Mouse (Mus musculus) hindbrain, embryonic 14.5 days (tissue): ENCODE data around the gene Rack1. TPM values are rescaled to one million over a fixed set of nuclear protein-coding genes. Genes with fewer than 3 reads are reported as not detected.
A peak's percentile ranks its signal among the peaks of the same experiment; 100 is the strongest.

ENCODE experiments used
- ATAC-seq: fragments of 200-750 bp; cut with Nextera tagmentation; 2 replicates; pipeline ENCODE4 v1.8.0; 2017; ENCODE audit warnings: moderate number of reproducible peaks, mild to moderate bottlenecking, moderate TSS enrichment, moderate library complexity; ENCODE audit not compliant: low FRiP score
- DNase-seq: peaks from one replicate; pipeline ENCODE4 v3.0.0-alpha.2; 2015; ENCODE audit warnings: low spot score
- H3K27ac ChIP-seq: fragments of 300-500 bp; sonication (generic); 2 replicates; pipeline ENCODE4 v1.5.1; 2014; ENCODE audit warnings: mild to moderate bottlenecking, moderate library complexity
- H3K27me3 ChIP-seq: fragments of 300-500 bp; sonication (generic); 2 replicates; pipeline ENCODE4 v1.6.1; 2014; ENCODE audit warnings: mild to moderate bottlenecking, low read length, mixed read lengths; ENCODE audit not compliant: control insufficient read depth, insufficient read depth
- H3K36me3 ChIP-seq: fragments of 300-500 bp; sonication (generic); replicated peaks from 2 replicates; pipeline ENCODE4 v1.6.1; 2014; ENCODE audit not compliant: control insufficient read depth, insufficient read depth
- H3K4me1 ChIP-seq: fragments of 300-500 bp; sonication (generic); replicated peaks from 2 replicates; pipeline ENCODE4 v1.6.1; 2014; ENCODE audit warnings: antibody characterized with exemption, low read length, mixed read lengths; ENCODE audit not compliant: control insufficient read depth, insufficient read depth
- H3K4me2 ChIP-seq: fragments of 300-500 bp; sonication (generic); replicated peaks from 2 replicates; pipeline ENCODE4 v1.6.1; 2014; ENCODE audit warnings: mild to moderate bottlenecking, moderate library complexity
- H3K4me3 ChIP-seq: fragments of 300-500 bp; sonication (generic); replicated peaks from 2 replicates; pipeline ENCODE4 v1.5.1; 2014; ENCODE audit warnings: mild to moderate bottlenecking, low read length
- H3K9ac ChIP-seq: fragments of 300-500 bp; sonication (generic); 2 replicates; pipeline ENCODE4 v1.6.1; 2014
- H3K9me3 ChIP-seq: fragments of 300-500 bp; sonication (generic); 2 replicates; pipeline ENCODE4 v1.6.1; 2016; ENCODE audit warnings: low read length; ENCODE audit not compliant: control insufficient read depth
- WGBS: fragments of 180-500 bp; shearing (Covaris S2); extraction: QIAGEN DNeasy Blood & Tissue Kit; methylation state at CpG from one replicate; pipeline ENCODE4 v1.1.7; 2014; 5-methylcytosine and 5-hydroxymethylcytosine counted together
- polyA plus RNA-seq: library from polyadenylated mRNA; unstranded; fragments of >200 nt; fragmentation: Nextera tagmentation; extraction: Ambion mirVana; gene quantifications from 2 replicates; pipeline ENCODE4 v1.2.1, GENCODE M21; 2014

The Rack1 gene
- polyA plus RNA-seq, 1 experiment from 2014 or later = 454 TPM

GRCm38 (mm10) chr11:48776664-48777063, 23.5 kb upstream of the Rack1 start:
- 46% methylated on average over 9 of the region's 9 CpGs for WGBS
- Histone ChIP-seq H3K27ac (no peak overlapping the region), H3K9me3 (no peaks in the 10 kb centered on the region), H3K9ac (no peak overlapping the region), H3K4me3 (no peak overlapping the region), H3K4me2 (no peak overlapping the region), H3K36me3 (no peaks in the 10 kb centered on the region), H3K27me3 (no peaks in the 10 kb centered on the region), H3K4me1 (no peaks in the 10 kb centered on the region)
- no peak for DNase-seq
- ATAC-seq = no peak

DNA sequence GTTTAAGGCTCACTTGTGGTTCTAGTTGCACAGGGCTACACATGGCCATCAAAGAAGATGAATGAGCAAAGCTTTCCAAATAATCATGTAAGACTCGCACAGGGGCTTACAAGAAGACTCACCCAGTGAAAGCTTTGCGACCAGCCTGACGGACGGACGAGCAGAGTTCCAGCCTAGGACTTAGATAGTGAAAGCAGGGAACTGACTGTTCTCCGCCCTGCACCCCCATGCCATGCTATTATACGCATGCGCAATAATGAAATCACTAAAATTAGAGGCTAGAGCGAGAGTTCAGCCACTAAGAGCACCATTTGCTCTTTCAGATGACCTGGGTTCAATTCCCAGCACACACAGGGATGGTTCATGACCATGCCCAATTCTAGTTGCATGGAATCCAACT, 22.8 kb upstream of the Rack1 start:
- no peak overlapping the region for H3K4me3 ChIP-seq
- no peak for ATAC-seq

GRCm38 (mm10) chr11:48779450-48779849, 20.7 kb upstream of the Rack1 start:
- Histone ChIP-seq H3K4me3 (no peak overlapping the region), H3K36me3 (no peaks in the 10 kb centered on the region), H3K9ac (no peak overlapping the region), H3K9me3 (no peaks in the 10 kb centered on the region), H3K4me1 (no peaks in the 10 kb centered on the region), H3K27me3 (no peaks in the 10 kb centered on the region), H3K4me2 (no peak overlapping the region), H3K27ac (no peak overlapping the region)
- DNase-seq (no peak), ATAC-seq (no peak)
- WGBS = 34% methylated on average over 7 of the region's 7 CpGs

More for the DNA sequence above, 22.8 kb upstream of the Rack1 start:
- no peaks in the 10 kb centered on the region for H3K9me3 ChIP-seq
- no peaks in the 10 kb centered on the region for H3K27me3 ChIP-seq
- no peaks in the 10 kb centered on the region for H3K36me3 ChIP-seq
- H3K27ac ChIP-seq = no peak overlapping the region
- WGBS = 92% methylated on average over 9 of the region's 9 CpGs
- no peak overlapping the region for H3K4me2 ChIP-seq
- H3K4me1 ChIP-seq = no peaks in the 10 kb centered on the region
- H3K9ac ChIP-seq = no peak overlapping the region
- no peak for DNase-seq

- Histone ChIP-seq H3K9ac (no peak overlapping the region), H3K4me2 (no peak overlapping the region), H3K27ac (no peak overlapping the region), H3K4me1 (no peaks in the 10 kb centered on the region), H3K4me3 (no peak overlapping the region), H3K9me3 (no peaks in the 10 kb centered on the region), H3K36me3 (no peaks in the 10 kb centered on the region), H3K27me3 (no peaks in the 10 kb centered on the region)
- DNase-seq (no peak), ATAC-seq (no peak)
- WGBS = 83% methylated on average over 4 of the region's 4 CpGs
These were observed 17.9 kb upstream of the Rack1 start for GRCm38 (mm10) chr11:48782243-48782642.

GRCm38 (mm10) chr11:48787455-48788211, 12.5 kb upstream of the Rack1 start:
- Histone ChIP-seq H3K27me3 (no peaks in the 10 kb centered on the region), H3K9me3 (no peaks in the 10 kb centered on the region), H3K4me1 (no peaks in the 10 kb centered on the region), H3K4me2 (peak overlapping the region; percentile 64), H3K9ac (peak overlapping the region; percentile 65; the same call in 1 of the 2 replicates), H3K4me3 (peak overlapping the region; percentile 39), H3K27ac (0 out of 2 replicates have a peak overlapping the region, but pooled peaks have one; percentile 32), H3K36me3 (no peaks in the 10 kb centered on the region)
- peak; percentile 75 for ATAC-seq
- peak; percentile 46 for DNase-seq
- 51% methylated on average over 10 of the region's 10 CpGs for WGBS

DNA sequence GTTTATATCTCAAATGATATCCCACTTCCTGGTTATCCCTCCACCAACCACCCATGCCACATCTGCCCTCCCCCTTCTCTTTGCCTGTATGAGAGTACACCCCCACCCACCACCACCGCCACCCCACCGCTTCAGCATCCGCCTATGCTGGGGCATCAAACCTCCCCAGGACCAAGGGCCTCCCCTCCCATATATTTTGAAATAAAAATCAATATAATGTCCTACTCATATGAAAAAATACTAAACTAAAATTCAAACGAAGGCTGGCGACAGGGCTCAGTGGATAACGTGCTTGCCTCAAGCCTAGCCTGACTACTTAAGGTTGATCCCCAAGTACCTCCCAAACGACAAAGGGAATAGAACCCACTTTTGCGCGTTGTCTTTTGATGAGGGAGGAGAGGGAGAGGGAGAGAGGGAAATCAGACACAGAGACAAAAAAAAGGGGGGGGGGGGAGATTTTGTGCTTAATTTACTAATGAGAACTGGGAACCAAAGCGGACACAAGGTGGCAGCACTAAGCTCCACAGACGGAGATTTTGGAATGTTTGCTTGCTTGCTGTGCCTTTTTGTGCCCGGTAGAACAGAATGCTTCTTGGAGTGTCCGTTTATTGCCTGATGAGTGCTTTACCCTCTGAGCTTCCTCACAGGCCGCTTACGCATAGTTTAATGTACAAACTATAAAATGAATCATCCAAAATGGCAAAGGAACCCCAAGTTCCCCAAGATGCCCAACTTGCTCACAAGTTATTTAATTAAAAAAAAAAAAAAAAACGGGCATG, 11.6 kb upstream of the Rack1 start:
- H3K27ac ChIP-seq = peak overlapping the region; percentile 32; the same call in 1 of the 2 replicates
- ATAC-seq = peak; percentile 87
- 5% methylated on average over 16 of the region's 16 CpGs for WGBS

DNA sequence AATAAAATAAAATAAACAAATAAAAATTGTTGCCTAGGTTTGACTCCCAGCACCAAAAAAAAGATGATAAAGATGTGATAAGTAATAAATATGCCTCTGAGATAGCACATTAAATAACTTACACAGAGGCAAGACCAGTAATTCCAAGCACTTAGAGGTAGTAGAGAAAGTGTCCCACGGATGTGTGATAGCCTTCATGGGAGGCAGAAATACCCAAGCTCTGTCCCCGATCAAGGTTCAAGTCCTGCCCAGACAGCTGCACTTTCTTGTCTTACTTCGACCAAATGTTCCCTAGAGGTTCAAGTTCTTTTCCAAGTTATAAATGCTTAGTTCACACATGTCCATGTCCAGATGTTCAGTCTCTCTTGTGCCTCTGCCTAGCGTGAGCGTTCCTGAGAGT, 10.9 kb upstream of the Rack1 start:
- H3K4me1 ChIP-seq = no peaks in the 10 kb centered on the region
- H3K36me3 ChIP-seq = no peaks in the 10 kb centered on the region
- H3K4me2 ChIP-seq = no peak overlapping the region
- no peaks in the 10 kb centered on the region for H3K9me3 ChIP-seq
- H3K4me3 ChIP-seq = no peak overlapping the region
- WGBS = 86% methylated on average over 5 of the region's 5 CpGs
- no peak for ATAC-seq
- H3K9ac ChIP-seq = no peak overlapping the region
- no peak overlapping the region for H3K27ac ChIP-seq
- no peaks in the 10 kb centered on the region for H3K27me3 ChIP-seq
- no peak for DNase-seq

More for the DNA sequence above, 11.6 kb upstream of the Rack1 start:
- peak overlapping the region; percentile 39 for H3K4me3 ChIP-seq
- no peaks in the 10 kb centered on the region for H3K36me3 ChIP-seq
- H3K4me1 ChIP-seq = no peaks in the 10 kb centered on the region
- peak; percentile 83 for DNase-seq
- H3K27me3 ChIP-seq = no peaks in the 10 kb centered on the region
- H3K9ac ChIP-seq = peak overlapping the region; percentile 65
- peak overlapping the region; percentile 64 for H3K4me2 ChIP-seq
- H3K9me3 ChIP-seq = no peaks in the 10 kb centered on the region

DNA sequence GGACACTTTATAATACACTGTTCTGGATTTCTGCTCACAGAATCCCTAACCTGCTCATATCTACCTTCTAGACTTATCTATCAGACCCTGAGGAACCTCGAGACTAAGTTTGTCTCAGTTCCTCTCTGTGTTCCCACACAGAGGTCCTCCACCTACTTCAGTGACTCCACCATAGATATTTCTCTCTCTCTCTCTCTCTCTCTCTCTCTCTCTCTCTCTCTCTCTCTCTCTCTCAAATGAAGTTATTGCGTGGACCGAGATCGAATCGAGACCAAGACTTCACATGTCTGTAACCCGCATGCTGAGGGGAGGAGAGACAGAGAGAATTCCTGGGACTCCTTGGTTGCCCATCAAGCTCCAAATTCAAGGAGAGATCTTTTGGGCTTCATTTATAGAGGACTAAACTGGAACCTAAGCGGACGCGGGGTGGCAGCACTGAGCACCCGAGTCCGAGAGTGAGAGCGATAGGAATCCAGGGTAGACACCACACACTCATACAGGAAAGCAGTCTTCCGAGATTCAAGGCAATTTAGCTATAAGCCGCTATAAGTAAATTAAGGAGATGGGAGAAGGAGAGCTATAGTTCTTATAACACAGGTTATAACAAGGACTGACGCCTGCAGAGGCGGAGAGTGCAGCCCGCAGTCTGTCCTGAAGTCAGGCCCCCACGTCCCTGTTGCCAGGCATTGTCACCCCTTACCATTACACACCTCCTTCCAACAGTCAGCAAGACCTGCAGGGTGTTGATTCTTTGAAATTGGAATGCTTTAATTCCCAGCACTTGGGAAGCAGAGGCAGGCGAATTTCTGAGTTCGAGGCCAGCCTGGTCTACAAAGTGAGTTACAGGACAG, 9.9 kb upstream of the Rack1 start:
- peak overlapping the region; percentile 45 for H3K4me2 ChIP-seq
- ATAC-seq = peak; percentile 63; the same call in 1 of the 2 replicates
- peak; percentile 89 for DNase-seq
- no peaks in the 10 kb centered on the region for H3K27me3 ChIP-seq
- no peak overlapping the region for H3K9ac ChIP-seq
- no peak overlapping the region; the same call in 1 of the 2 replicates for H3K4me3 ChIP-seq
- H3K36me3 ChIP-seq = no peaks in the 10 kb centered on the region
- WGBS = 17% methylated on average over 20 of the region's 20 CpGs
- H3K4me1 ChIP-seq = no peaks in the 10 kb centered on the region
- no peaks in the 10 kb centered on the region for H3K9me3 ChIP-seq
- H3K27ac ChIP-seq = no peak overlapping the region

GRCm38 (mm10) chr11:48790946-48791345, 9.2 kb upstream of the Rack1 start:
- no peaks in the 10 kb centered on the region for H3K9me3 ChIP-seq
- no peak overlapping the region for H3K27ac ChIP-seq
- no peak overlapping the region for H3K4me3 ChIP-seq
- DNase-seq (no peak), ATAC-seq (no peak)
- H3K9ac ChIP-seq = no peak overlapping the region
- no peaks in the 10 kb centered on the region for H3K4me1 ChIP-seq
- no peaks in the 10 kb centered on the region for H3K36me3 ChIP-seq
- H3K27me3 ChIP-seq = no peaks in the 10 kb centered on the region
- 48% methylated on average over 8 of the region's 8 CpGs for WGBS
- H3K4me2 ChIP-seq = no peak overlapping the region
